Mouse (Mus musculus) kidney, postnatal 0 days (tissue): ENCODE measurements around the gene Serinc5. TPM values are rescaled to one million over a fixed set of nuclear protein-coding genes. Genes with fewer than 3 reads are reported as not detected.

Source experiments
- ATAC-seq: fragments of 200-750 bp; cut with Nextera tagmentation; replicated peaks from 2 replicates; pipeline ENCODE4 v1.8.0; 2017; ENCODE audit warnings: low read depth, moderate number of reproducible peaks, moderate TSS enrichment, moderate library complexity; ENCODE audit not compliant: low FRiP score
- DNase-seq: peaks from one replicate; pipeline ENCODE4 v3.0.0-alpha.2; 2016; ENCODE audit warnings: low spot score
- H3K27ac ChIP-seq: fragments of 300-500 bp; sonication (generic); 2 replicates; pipeline ENCODE4 v1.5.1; 2014; ENCODE audit warnings: mild to moderate bottlenecking
- H3K27me3 ChIP-seq: fragments of 300-500 bp; sonication (generic); 2 replicates; pipeline ENCODE4 v1.6.1; 2014; ENCODE audit warnings: low read length, mixed read lengths; ENCODE audit not compliant: insufficient read depth
- H3K36me3 ChIP-seq: fragments of 300-500 bp; sonication (generic); 2 replicates; pipeline ENCODE4 v1.6.1; 2014; ENCODE audit warnings: low read length, mixed read lengths; ENCODE audit not compliant: insufficient read depth
- H3K4me1 ChIP-seq: fragments of 300-500 bp; sonication (generic); replicated peaks from 2 replicates; pipeline ENCODE4 v1.6.1; 2014; ENCODE audit warnings: antibody characterized with exemption, low read length, mixed read lengths; ENCODE audit not compliant: insufficient read depth
- H3K4me2 ChIP-seq: fragments of 300-500 bp; sonication (generic); 2 replicates; pipeline ENCODE4 v1.6.1; 2014; ENCODE audit warnings: mild to moderate bottlenecking, low read length, moderate library complexity, mixed read lengths
- H3K4me3 ChIP-seq: fragments of 300-500 bp; sonication (generic); replicated peaks from 2 replicates; pipeline ENCODE4 v1.5.1; 2014; ENCODE audit warnings: low read depth, low read length
- H3K9ac ChIP-seq: fragments of 300-500 bp; sonication (generic); 2 replicates; pipeline ENCODE4 v1.6.1; 2014; ENCODE audit warnings: low read depth, low read length
- H3K9me3 ChIP-seq: fragments of 300-500 bp; sonication (generic); replicated peaks from 2 replicates; pipeline ENCODE4 v1.6.1; 2016; ENCODE audit warnings: low read length, inconsistent platforms, mixed read lengths
- CTCF ChIP-seq: IDR thresholded peaks from 2 replicates; pipeline ENCODE4 v1.5.1; 2016; ENCODE audit warnings: antibody characterized with exemption, low read depth, mild to moderate bottlenecking, moderate library complexity
- WGBS: fragments of 180-500 bp; shearing (Covaris S2); extraction: QIAGEN DNeasy Blood & Tissue Kit; methylation state at CpG from one replicate; pipeline ENCODE4 v1.1.7; 2014; 5-methylcytosine and 5-hydroxymethylcytosine counted together
- polyA plus RNA-seq: library from polyadenylated mRNA; unstranded; fragments of >200 nt; fragmentation: Nextera tagmentation; extraction: Ambion mirVana; gene quantifications from 2 replicates; pipeline ENCODE4 v1.2.1, GENCODE M21; 2015

The Serinc5 gene
- polyA plus RNA-seq, 1 experiment from 2014 or later, result 14.8 TPM

- H3K4me1 ChIP-seq, result no peaks in the 10 kb centered on the region
- no peak overlapping the region for H3K4me2 ChIP-seq
- ATAC-seq, result no peak
- no peak for DNase-seq
- no peak overlapping the region for H3K27ac ChIP-seq
- no peak for TF ChIP-seq CTCF
- H3K36me3 ChIP-seq, result no peaks in the 10 kb centered on the region
- H3K27me3 ChIP-seq, result no peaks in the 10 kb centered on the region
- H3K9ac ChIP-seq, result no peak overlapping the region
- H3K9me3 ChIP-seq, result no peaks in the 10 kb centered on the region
- H3K4me3 ChIP-seq, result no peak overlapping the region
- WGBS, result 78% methylated on average over 6 of the region's 6 CpGs
Measured at GRCm38 (mm10) chr13:92731811-92732210, 120.9 kb downstream of the Serinc5 start.

GRCm38 (mm10) chr13:92732836-92733235 lies 121.9 kb downstream of the Serinc5 start:
- no peak overlapping the region for H3K27ac ChIP-seq
- DNase-seq (no peak), ATAC-seq (no peak)
- no peak overlapping the region for H3K4me3 ChIP-seq
- no peaks in the 10 kb centered on the region for H3K4me1 ChIP-seq
- H3K9me3 ChIP-seq, result no peaks in the 10 kb centered on the region
- H3K36me3 ChIP-seq, result no peaks in the 10 kb centered on the region
- no peak for TF ChIP-seq CTCF
- no peaks in the 10 kb centered on the region for H3K27me3 ChIP-seq
- 79% methylated on average over 5 of the region's 5 CpGs for WGBS
- H3K4me2 ChIP-seq, result no peak overlapping the region
- no peak overlapping the region for H3K9ac ChIP-seq

GRCm38 (mm10) chr13:92733252-92733651 lies 122.4 kb downstream of the Serinc5 start:
- H3K27ac ChIP-seq, result no peak overlapping the region
- no peaks in the 10 kb centered on the region for H3K27me3 ChIP-seq
- TF ChIP-seq CTCF, result peak; percentile 62
- H3K4me3 ChIP-seq, result no peak overlapping the region
- H3K36me3 ChIP-seq, result no peaks in the 10 kb centered on the region
- WGBS, result 50% methylated on average over 9 of the region's 9 CpGs
- ATAC-seq (no peak; the same call in 1 of the 2 replicates), DNase-seq (peak; percentile 36)
- no peaks in the 10 kb centered on the region for H3K9me3 ChIP-seq
- H3K4me2 ChIP-seq, result no peak overlapping the region
- H3K4me1 ChIP-seq, result no peaks in the 10 kb centered on the region
- no peak overlapping the region for H3K9ac ChIP-seq

GRCm38 (mm10) chr13:92733741-92734140 lies 122.8 kb downstream of the Serinc5 start:
- H3K4me2 ChIP-seq, result no peak overlapping the region
- no peaks in the 10 kb centered on the region for H3K9me3 ChIP-seq
- no peak for ATAC-seq
- DNase-seq, result no peak
- no peak overlapping the region for H3K9ac ChIP-seq
- H3K27ac ChIP-seq, result no peak overlapping the region
- H3K36me3 ChIP-seq, result no peaks in the 10 kb centered on the region
- no peak for TF ChIP-seq CTCF
- no peak overlapping the region for H3K4me3 ChIP-seq
- WGBS, result 88% methylated on average over 11 of the region's 11 CpGs
- H3K27me3 ChIP-seq, result no peaks in the 10 kb centered on the region
- no peaks in the 10 kb centered on the region for H3K4me1 ChIP-seq

- 59% methylated on average over 1 of the region's 1 CpGs for WGBS
- Histone ChIP-seq H3K27ac (no peak overlapping the region), H3K9ac (no peak overlapping the region), H3K4me3 (no peak overlapping the region), H3K36me3 (no peaks in the 10 kb centered on the region), H3K27me3 (no peaks in the 10 kb centered on the region), H3K4me2 (no peak overlapping the region), H3K9me3 (no peaks in the 10 kb centered on the region), H3K4me1 (no peaks in the 10 kb centered on the region)
- DNase-seq (no peak), ATAC-seq (no peak)
- no peak for TF ChIP-seq CTCF
Measured at GRCm38 (mm10) chr13:92735693-92736092, 124.8 kb downstream of the Serinc5 start.

GRCm38 (mm10) chr13:92736516-92737300 lies 125.8 kb downstream of the Serinc5 start:
- DNase-seq (no peak), ATAC-seq (0 out of 2 replicates have a peak, but pooled peaks have one; percentile 23)
- Histone ChIP-seq H3K36me3 (no peaks in the 10 kb centered on the region), H3K4me2 (no peak overlapping the region), H3K9ac (no peak overlapping the region), H3K4me1 (no peaks in the 10 kb centered on the region), H3K4me3 (no peak overlapping the region), H3K27ac (no peak overlapping the region), H3K27me3 (no peaks in the 10 kb centered on the region), H3K9me3 (no peaks in the 10 kb centered on the region)
- 43% methylated on average over 11 of the region's 11 CpGs for WGBS
- no peak for TF ChIP-seq CTCF
